Mouse (Mus musculus): ENCODE results near the gene Sh2d2a. TPM values are rescaled to one million over a fixed set of nuclear protein-coding genes. Genes with fewer than 3 reads are reported as not detected.
"Not testable (repeated sequence)": the region's sequence is repeated elsewhere in the genome, so short reads cannot be mapped to it uniquely, and the experiment has no call there.

Gene Sh2d2a
- polyA plus RNA-seq, 1 experiment from 2014 or later: 0.47 TPM

- no peak for ATAC-seq
- H3K27me3 ChIP-seq (replicated peaks; ENCODE audit: control insufficient read depth, insufficient read depth, low read length): no peaks in the 10 kb centered on the region
- H3K27ac ChIP-seq (ENCODE audit: low read depth, low read length): no peak overlapping the region
- no peaks in the 10 kb centered on the region for H3K36me3 ChIP-seq (ENCODE audit: control insufficient read depth, insufficient read depth)
- H3K9me3 ChIP-seq (ENCODE audit: control insufficient read depth): no peaks in the 10 kb centered on the region
- no peak overlapping the region for H3K4me3 ChIP-seq (ENCODE audit: low read depth, low read length)
- no peak for TF ChIP-seq CTCF (IDR thresholded peaks at IDR 0.05; ENCODE audit: low read depth)
- 84% methylated on average over 5 of the region's 5 CpGs for WGBS
- H3K9ac ChIP-seq (ENCODE audit: low read depth, low read length): no peak overlapping the region
- H3K4me2 ChIP-seq (replicated peaks; ENCODE audit: low read depth): no peak overlapping the region
- no peaks in the 10 kb centered on the region for H3K4me1 ChIP-seq (replicated peaks; ENCODE audit: control insufficient read depth, insufficient read depth, low read length)
Measured at GRCm38 (mm10) chr3:87847680-87848079, 1.1 kb downstream of the Sh2d2a start.

GRCm38 (mm10) chr3:87849117-87849516, 2.6 kb downstream of the Sh2d2a start:
- no peaks in the 10 kb centered on the region for H3K27me3 ChIP-seq (replicated peaks; ENCODE audit: control insufficient read depth, insufficient read depth, low read length)
- no peak for ATAC-seq
- H3K9me3 ChIP-seq (ENCODE audit: control insufficient read depth): no peaks in the 10 kb centered on the region
- 79% methylated on average over 14 of the region's 14 CpGs for WGBS
- H3K27ac ChIP-seq (ENCODE audit: low read depth, low read length): no peak overlapping the region
- no peaks in the 10 kb centered on the region for H3K36me3 ChIP-seq (ENCODE audit: control insufficient read depth, insufficient read depth)
- H3K4me1 ChIP-seq (replicated peaks; ENCODE audit: control insufficient read depth, insufficient read depth, low read length): no peaks in the 10 kb centered on the region
- TF ChIP-seq CTCF (IDR thresholded peaks at IDR 0.05; ENCODE audit: low read depth): no peak
- H3K4me3 ChIP-seq (ENCODE audit: low read depth, low read length): no peak overlapping the region
- H3K4me2 ChIP-seq (replicated peaks; ENCODE audit: low read depth): no peak overlapping the region
- no peak overlapping the region for H3K9ac ChIP-seq (ENCODE audit: low read depth, low read length)

- 38% methylated on average over 7 of the region's 7 CpGs for WGBS
- no peaks in the 10 kb centered on the region for H3K9me3 ChIP-seq (ENCODE audit: control insufficient read depth)
- H3K4me2 ChIP-seq (replicated peaks; ENCODE audit: low read depth): no peak overlapping the region
- H3K27me3 ChIP-seq (replicated peaks; ENCODE audit: control insufficient read depth, insufficient read depth, low read length): no peaks in the 10 kb centered on the region
- H3K4me1 ChIP-seq (replicated peaks; ENCODE audit: control insufficient read depth, insufficient read depth, low read length): no peaks in the 10 kb centered on the region
- no peak for TF ChIP-seq CTCF (IDR thresholded peaks at IDR 0.05; ENCODE audit: low read depth)
- 0 out of 2 replicates have a peak overlapping the region, but pooled peaks have one; percentile 30 for H3K27ac ChIP-seq (ENCODE audit: low read depth, low read length)
- no peak for ATAC-seq
- no peak overlapping the region for H3K4me3 ChIP-seq (ENCODE audit: low read depth, low read length)
- H3K36me3 ChIP-seq (ENCODE audit: control insufficient read depth, insufficient read depth): peaks cover 33% of the 10 kb centered on the region
- H3K9ac ChIP-seq (ENCODE audit: low read depth, low read length): no peak overlapping the region
Measured at GRCm38 (mm10) chr3:87854795-87855568, 8.4 kb downstream of the Sh2d2a start.

GRCm38 (mm10) chr3:87855936-87856335, 9.4 kb downstream of the Sh2d2a start:
- no peak for TF ChIP-seq CTCF (IDR thresholded peaks at IDR 0.05; ENCODE audit: low read depth)
- no peaks in the 10 kb centered on the region for H3K4me1 ChIP-seq (replicated peaks; ENCODE audit: control insufficient read depth, insufficient read depth, low read length)
- H3K9me3 ChIP-seq (ENCODE audit: control insufficient read depth): no peaks in the 10 kb centered on the region
- no peak overlapping the region for H3K9ac ChIP-seq (ENCODE audit: low read depth, low read length)
- H3K36me3 ChIP-seq (ENCODE audit: control insufficient read depth, insufficient read depth): peaks cover 33% of the 10 kb centered on the region
- H3K4me2 ChIP-seq (replicated peaks; ENCODE audit: low read depth): no peak overlapping the region
- H3K27ac ChIP-seq (ENCODE audit: low read depth, low read length): no peak overlapping the region
- no peaks in the 10 kb centered on the region for H3K27me3 ChIP-seq (replicated peaks; ENCODE audit: control insufficient read depth, insufficient read depth, low read length)
- no peak for ATAC-seq
- WGBS: 79% methylated on average over 8 of the region's 8 CpGs
- no peak overlapping the region for H3K4me3 ChIP-seq (ENCODE audit: low read depth, low read length)

- Histone ChIP-seq H3K4me3 (ENCODE audit: low read depth, low read length) (no peak overlapping the region), H3K4me2 (replicated peaks; ENCODE audit: low read depth) (no peak overlapping the region), H3K9me3 (ENCODE audit: control insufficient read depth) (no peaks in the 10 kb centered on the region), H3K36me3 (ENCODE audit: control insufficient read depth, insufficient read depth) (peaks cover 49% of the 10 kb centered on the region), H3K9ac (ENCODE audit: low read depth, low read length) (no peak overlapping the region), H3K27ac (ENCODE audit: low read depth, low read length) (no peak overlapping the region), H3K4me1 (replicated peaks; ENCODE audit: control insufficient read depth, insufficient read depth, low read length) (no peaks in the 10 kb centered on the region), H3K27me3 (replicated peaks; ENCODE audit: control insufficient read depth, insufficient read depth, low read length) (no peaks in the 10 kb centered on the region)
- ATAC-seq: no peak
- no peak for TF ChIP-seq CTCF (IDR thresholded peaks at IDR 0.05; ENCODE audit: low read depth)
- 93% methylated on average over 8 of the region's 8 CpGs for WGBS
Measured at GRCm38 (mm10) chr3:87857666-87858065, 11.1 kb downstream of the Sh2d2a start.

GRCm38 (mm10) chr3:87859813-87860212, 13.3 kb downstream of the Sh2d2a start:
- H3K4me2 ChIP-seq (replicated peaks; ENCODE audit: low read depth): no peak overlapping the region
- no peaks in the 10 kb centered on the region for H3K27me3 ChIP-seq (replicated peaks; ENCODE audit: control insufficient read depth, insufficient read depth, low read length)
- H3K9ac ChIP-seq (ENCODE audit: low read depth, low read length): no peak overlapping the region
- WGBS: 28% methylated on average over 3 of the region's 3 CpGs
- H3K9me3 ChIP-seq (ENCODE audit: control insufficient read depth): no peaks in the 10 kb centered on the region
- TF ChIP-seq CTCF (IDR thresholded peaks at IDR 0.05; ENCODE audit: low read depth): peak; percentile 86
- no peaks in the 10 kb centered on the region for H3K4me1 ChIP-seq (replicated peaks; ENCODE audit: control insufficient read depth, insufficient read depth, low read length)
- ATAC-seq: peak; percentile 36; the same call in 1 of the 2 replicates
- peaks cover 61% of the 10 kb centered on the region for H3K36me3 ChIP-seq (ENCODE audit: control insufficient read depth, insufficient read depth)
- H3K27ac ChIP-seq (ENCODE audit: low read depth, low read length): no peak overlapping the region
- H3K4me3 ChIP-seq (ENCODE audit: low read depth, low read length): no peak overlapping the region

GRCm38 (mm10) chr3:87864111-87864510, 17.6 kb downstream of the Sh2d2a start:
- H3K4me3 ChIP-seq (ENCODE audit: low read depth, low read length); H3K4me2 ChIP-seq (replicated peaks; ENCODE audit: low read depth); ATAC-seq; H3K27me3 ChIP-seq (replicated peaks; ENCODE audit: control insufficient read depth, insufficient read depth, low read length); H3K9me3 ChIP-seq (ENCODE audit: control insufficient read depth); H3K9ac ChIP-seq (ENCODE audit: low read depth, low read length); H3K4me1 ChIP-seq (replicated peaks; ENCODE audit: control insufficient read depth, insufficient read depth, low read length); H3K27ac ChIP-seq (ENCODE audit: low read depth, low read length): not testable (repeated sequence)
- 93% methylated on average over 4 of the region's 4 CpGs for WGBS
- peaks cover 73% of the 10 kb centered on the region for H3K36me3 ChIP-seq (ENCODE audit: control insufficient read depth, insufficient read depth)

Data from intestine, postnatal 0 days (tissue).